1 mouse cellular context compared by ENCODE assay signal in the genomic region with DNA sequence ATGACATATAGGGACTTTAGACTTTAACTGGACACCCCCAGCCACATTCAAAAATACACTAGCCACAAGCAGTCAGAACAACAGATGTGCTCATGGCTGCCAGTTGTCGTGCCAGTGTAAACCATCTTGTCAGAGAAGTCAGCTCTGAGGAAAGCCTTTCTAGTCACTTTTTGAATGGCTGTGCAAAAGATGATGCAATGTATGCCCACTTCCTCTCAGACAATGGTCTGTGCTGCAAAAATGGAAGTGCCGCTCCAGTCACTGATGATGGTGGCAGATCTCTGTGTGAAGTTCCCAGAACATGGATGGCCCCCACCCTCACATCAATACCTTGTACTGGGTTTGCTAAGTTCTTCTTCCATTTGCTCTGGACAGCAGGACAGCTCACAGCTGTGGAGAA.
A peak's percentile ranks its signal among the peaks of the same experiment; 100 is the strongest.
TF ChIP-seq lines count a peak whose summit lies in the region.

No protein-coding gene starts in this region.

TF ChIP-seq in CH12.LX, 34 proteins besides CTCF, POLR2A, EP300 and RAD21 (continued from another document):
- TF ChIP-seq GABPA (IDR thresholded peaks at IDR 0.05; ENCODE audit: insufficient replicate concordance, low read depth, low read length) (no peak), SIN3A (IDR thresholded peaks at IDR 0.05; ENCODE audit: low read length) (no peak), CHD1 (IDR thresholded peaks at IDR 0.05; ENCODE audit: low read depth, low read length) (peak; percentile 30; the same call in 1 of the 2 replicates), USF1 (IDR thresholded peaks at IDR 0.05; ENCODE audit: low read depth, low read length) (no peak), ZMIZ1 (IDR thresholded peaks at IDR 0.05; ENCODE audit: low read depth, low read length) (no peak), NELFE (IDR thresholded peaks at IDR 0.05; ENCODE audit: low read depth, low read length) (no peak), JUND (conservative IDR thresholded peaks at IDR 0.05; ENCODE audit: low read depth, low read length) (peak; percentile 66; the same call in 1 of the 2 replicates), BHLHE40 (IDR thresholded peaks at IDR 0.05; ENCODE audit: low read depth, low read length) (0 out of 2 replicates have a peak, but pooled peaks have one; percentile 5), TBP (conservative IDR thresholded peaks at IDR 0.05; ENCODE audit: low read depth, low read length) (peak; percentile 70; the same call in 1 of the 2 replicates), ELF1 (IDR thresholded peaks at IDR 0.05; ENCODE audit: low read depth, low read length) (peak; percentile 40), USF2 (conservative IDR thresholded peaks at IDR 0.05; ENCODE audit: low read depth, low read length) (no peak), ZC3H11A (IDR thresholded peaks at IDR 0.05; ENCODE audit: low read depth, low read length) (no peak)
